Mouse (Mus musculus): ENCODE measurements around the gene Gm15107.
"Not testable (repeated sequence)": the region's sequence is repeated elsewhere in the genome, so short reads cannot be mapped to it uniquely, and the experiment has no call there.

Gm15107 gene

DNA sequence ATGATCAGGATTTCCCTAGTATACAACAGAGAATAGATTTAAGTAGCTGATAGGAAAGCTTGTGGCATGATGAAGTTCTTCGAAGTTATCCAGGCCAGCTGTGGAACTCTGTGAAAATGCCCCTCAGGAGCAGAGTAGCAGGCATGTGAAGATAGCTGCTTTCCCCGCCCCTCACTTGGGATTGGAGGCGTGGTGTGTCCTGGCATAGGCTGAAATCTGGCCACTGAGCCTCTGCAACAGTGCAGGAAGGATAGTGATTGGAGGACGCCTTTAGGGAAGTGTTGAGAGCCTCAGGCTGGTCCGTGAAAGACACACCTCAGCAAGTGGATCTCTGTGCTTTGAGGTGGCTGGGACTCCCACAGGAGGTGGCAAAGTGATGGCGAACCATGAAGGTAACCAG lies at the start of gene Gm15107:
Gm15107 (plus strand) TSS at position 301 of the 400 bp plus-strand sequence.
- DNase-seq = not testable (repeated sequence)
